Mouse (Mus musculus) megakaryocyte, embryonic 14.5 days (primary cell): ENCODE data around the gene Cd209e. TPM values are rescaled to one million over a fixed set of nuclear protein-coding genes. Genes with fewer than 3 reads are reported as not detected.
"Not testable (repeated sequence)": the region's sequence is repeated elsewhere in the genome, so short reads cannot be mapped to it uniquely, and the experiment has no call there.

ENCODE experiments used
- H3K27me3 ChIP-seq: replicated peaks from 2 replicates; pipeline ENCODE3; 2012; ENCODE audit warnings: inconsistent platforms
- H3K36me3 ChIP-seq: replicated peaks from 2 replicates; pipeline ENCODE3; 2012; ENCODE audit warnings: low read length, inconsistent platforms, mixed read lengths
- H3K4me1 ChIP-seq: 2 replicates; pipeline ENCODE4 v1.6.1; 2012; ENCODE audit warnings: inconsistent platforms
- H3K4me3 ChIP-seq: replicated peaks from 2 replicates; pipeline ENCODE3; 2012; ENCODE audit warnings: moderate library complexity, mild to moderate bottlenecking, inconsistent platforms
- H3K9me3 ChIP-seq: 2 replicates; pipeline ENCODE4 v1.6.1; 2012; ENCODE audit warnings: inconsistent platforms
- FLI1 ChIP-seq: IDR thresholded peaks from 2 replicates; pipeline ENCODE4 v1.6.1; 2012; ENCODE audit warnings: low read length, inconsistent platforms, mixed read lengths
- GATA1 ChIP-seq: IDR thresholded peaks from 3 replicates; pipeline ENCODE4 v1.6.1; 2012; ENCODE audit warnings: mixed read lengths, low read length, inconsistent platforms, borderline replicate concordance
- polyA plus RNA-seq: library from polyadenylated mRNA; stranded (reverse); fragments of >175 nt; gene quantifications from 2 replicates; pipeline ENCODE4 v1.2.3, GENCODE M21; 2012; ENCODE audit warnings: low replicate concordance; ENCODE audit not compliant: insufficient read depth

Gene Cd209e
- not detected in 2 replicates for polyA plus RNA-seq

- Histone ChIP-seq H3K36me3 (no peaks in the 10 kb centered on the region), H3K9me3 (no peaks in the 10 kb centered on the region), H3K4me1 (no peaks in the 10 kb centered on the region), H3K27me3 (no peaks in the 10 kb centered on the region), H3K4me3 (no peak within 1 kb of the TSS)
- no peak for TF ChIP-seq GATA1
- TF ChIP-seq FLI1, result no peak
Observed at GRCm38 (mm10) chr8:3854209-3854608, at the start of gene Cd209e. Gene Cd209e, minus strand, starts transcription at chr8:3854309.

- Histone ChIP-seq H3K9me3 (no peaks in the 10 kb centered on the region), H3K4me3 (no peak within 1 kb of the TSS)
- TF ChIP-seq FLI1 (no peak), GATA1 (no peak)
Observed at GRCm38 (mm10) chr8:3878455-3878854, 24.3 kb upstream of the Cd209e start, which contains the start of gene Cd209d. Gene Cd209d, minus strand, starts transcription at chr8:3878555.

GRCm38 (mm10) chr8:3876121-3876520 is 22.0 kb upstream of the Cd209e start:
- TF ChIP-seq GATA1, result no peak
- no peak for TF ChIP-seq FLI1

More at GRCm38 (mm10) chr8:3878455-3878854, 24.3 kb upstream of the Cd209e start, which contains the start of gene Cd209d:
- Histone ChIP-seq H3K4me1 (no peaks in the 10 kb centered on the region), H3K27me3 (no peaks in the 10 kb centered on the region), H3K36me3 (no peaks in the 10 kb centered on the region)

GRCm38 (mm10) chr8:3862736-3863135 is 8.6 kb upstream of the Cd209e start:
- H3K9me3 ChIP-seq, H3K4me1 ChIP-seq, H3K4me3 ChIP-seq, H3K27me3 ChIP-seq, H3K36me3 ChIP-seq: not testable (repeated sequence)

More at GRCm38 (mm10) chr8:3876121-3876520, 22.0 kb upstream of the Cd209e start:
- H3K9me3 ChIP-seq, result no peaks in the 10 kb centered on the region
- no peaks in the 10 kb centered on the region for H3K4me1 ChIP-seq
- no peaks in the 10 kb centered on the region for H3K36me3 ChIP-seq
- no peak overlapping the region for H3K4me3 ChIP-seq
- no peaks in the 10 kb centered on the region for H3K27me3 ChIP-seq

GRCm38 (mm10) chr8:3803091-3803490 is 51.0 kb downstream of the Cd209e start:
- Histone ChIP-seq H3K4me3 (no peak overlapping the region), H3K36me3 (no peaks in the 10 kb centered on the region), H3K27me3 (no peaks in the 10 kb centered on the region), H3K9me3 (peaks cover 25% of the 10 kb centered on the region), H3K4me1 (no peaks in the 10 kb centered on the region)
- TF ChIP-seq FLI1 (no peak), GATA1 (no peak)

Other genes with a start within 250 kb of the Cd209e start
- gene Xab2, start 233.0 kb downstream of the Cd209e start, polyA plus RNA-seq, result 35.4 and 48.4 TPM in 2 replicates
- gene Pet100, start 232.8 kb downstream of the Cd209e start, polyA plus RNA-seq, result 58.2 and 85.9 TPM in 2 replicates
- 11.1 TPM in 1 of 2 replicates, not detected in the other for gene Pcp2, start 228.8 kb downstream of the Cd209e start, polyA plus RNA-seq
- gene Stxbp2, start 223.4 kb downstream of the Cd209e start, polyA plus RNA-seq, result 533 and 675 TPM in 2 replicates
- gene Retn, start 198.5 kb downstream of the Cd209e start, polyA plus RNA-seq, result 0.39 TPM in 1 of 2 replicates, not detected in the other
- gene Mcemp1, start 188.6 kb downstream of the Cd209e start, polyA plus RNA-seq, result 0.10 TPM in 1 of 2 replicates, not detected in the other
- 2.8 TPM in 1 of 2 replicates, not detected in the other for gene Fcor, start 181.9 kb downstream of the Cd209e start, polyA plus RNA-seq
- gene Trappc5, start 178.0 kb downstream of the Cd209e start, polyA plus RNA-seq, result 10.6 and 25.8 TPM in 2 replicates
- 0.07 TPM in 1 of 2 replicates, not detected in the other for gene Fcer2a, start 160.1 kb downstream of the Cd209e start, polyA plus RNA-seq
- 1.2 and 11.6 TPM in 2 replicates for gene Clec4g, start 133.7 kb downstream of the Cd209e start, polyA plus RNA-seq
- not detected in 2 replicates for gene Cd209a, start 105.3 kb downstream of the Cd209e start, polyA plus RNA-seq
- gene Cd209d, start 24.2 kb upstream of the Cd209e start, polyA plus RNA-seq, result not detected in 2 replicates
- not detected in 2 replicates for gene Cd209b, start 72.5 kb upstream of the Cd209e start, polyA plus RNA-seq
- not detected in 2 replicates for gene Cd209c, start 100.4 kb upstream of the Cd209e start, polyA plus RNA-seq